Mouse (Mus musculus) myocyte (in vitro differentiated cells): ENCODE data around the gene Ckap2l.

Source experiments
- CEBPB ChIP-seq: IDR thresholded peaks from 2 replicates; pipeline ENCODE4 v1.6.1; 2011; ENCODE audit warnings: mild to moderate bottlenecking, moderate library complexity; ENCODE audit not compliant: poor library complexity, insufficient read depth, severe bottlenecking
- E2F4 ChIP-seq: IDR thresholded peaks from one replicate; pipeline ENCODE4 v1.6.1; 2011; ENCODE audit warnings: mild to moderate bottlenecking, control low read depth, moderate library complexity; ENCODE audit not compliant: insufficient read depth
- MAX ChIP-seq: IDR thresholded peaks from one replicate; pipeline ENCODE4 v1.6.1; 2011; ENCODE audit warnings: low read depth, mild to moderate bottlenecking, control low read depth
- MYOG ChIP-seq, 3 experiments: IDR thresholded peaks; one replicate each; pipeline ENCODE4 v1.6.1; 2011; ENCODE audit warnings: control low read depth in 2 of 3, low read depth in 2 of 3, mild to moderate bottlenecking in 2 of 3; ENCODE audit not compliant: insufficient read length in 2 of 3, control insufficient read depth in 1 of 3, insufficient read depth in 1 of 3
- POLR2A ChIP-seq: IDR thresholded peaks from one replicate; pipeline ENCODE4 v1.6.1; 2011; ENCODE audit warnings: low read depth, mild to moderate bottlenecking, control low read depth, moderate library complexity; ENCODE audit not compliant: insufficient read length
- POLR2AphosphoS2 ChIP-seq: IDR thresholded peaks from one replicate; pipeline ENCODE4 v1.6.1; 2011; ENCODE audit warnings: low read depth, control low read depth; ENCODE audit not compliant: insufficient read length
- REST ChIP-seq: IDR thresholded peaks from one replicate; pipeline ENCODE4 v1.6.1; 2011; ENCODE audit warnings: mild to moderate bottlenecking, control low read depth, moderate library complexity; ENCODE audit not compliant: insufficient read depth, insufficient read length
- SRF ChIP-seq: IDR thresholded peaks from one replicate; pipeline ENCODE4 v1.6.1; 2011; ENCODE audit warnings: low read depth; ENCODE audit not compliant: control insufficient read depth, insufficient read length
- TCF12 ChIP-seq: IDR thresholded peaks from one replicate; pipeline ENCODE4 v1.6.1; 2011; ENCODE audit warnings: mild to moderate bottlenecking, control low read depth; ENCODE audit not compliant: poor library complexity, insufficient read depth, severe bottlenecking
- TCF3 ChIP-seq: IDR thresholded peaks from one replicate; pipeline ENCODE4 v1.6.1; 2011; ENCODE audit warnings: low read depth, control low read depth; ENCODE audit not compliant: insufficient read length
- USF1 ChIP-seq: IDR thresholded peaks from one replicate; pipeline ENCODE4 v1.6.1; 2011; ENCODE audit warnings: low read depth, mild to moderate bottlenecking, control low read depth, moderate library complexity

DNA sequence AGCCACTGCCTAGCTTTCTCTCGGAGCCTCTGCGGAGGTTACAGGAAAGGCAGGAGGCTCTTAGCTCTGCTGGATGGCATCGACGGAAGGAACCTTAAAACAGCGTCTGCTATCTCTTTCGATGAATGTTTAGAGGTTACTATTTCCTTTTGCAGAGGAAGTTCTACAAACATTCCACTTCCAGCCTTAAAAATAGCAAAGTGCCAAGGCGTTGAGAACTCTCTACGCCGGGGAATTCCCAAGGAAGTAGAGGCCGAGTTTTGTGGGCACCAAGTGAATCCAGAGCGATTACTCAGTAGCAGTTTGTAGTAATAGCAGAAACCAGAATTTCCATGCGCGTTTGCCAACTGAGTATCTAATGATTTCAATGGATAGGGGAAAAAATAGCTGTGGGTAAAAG, 33.5 kb upstream of the Ckap2l start:
- TF ChIP-seq USF1 (no peak), MYOG (IDR thresholded peaks at IDR 0.05; ENCODE audit: control insufficient read depth in 1 of 3, insufficient read depth in 1 of 3, insufficient read length in 2 of 3, low read depth in 2 of 3) (no peak), SRF (no peak), MAX (no peak), POLR2A (no peak), REST (no peak), E2F4 (no peak), TCF12 (no peak), CEBPB (no peak), POLR2AphosphoS2 (no peak), TCF3 (no peak)
